Mouse (Mus musculus) bone marrow macrophage, adult 2 months (primary cell): ENCODE results near the gene Mphosph10.

Experiments used
- CTCF ChIP-seq: IDR thresholded peaks from 2 replicates; pipeline ENCODE4 v1.5.1; 2012; ENCODE audit warnings: low read depth, mild to moderate bottlenecking, low read length, moderate library complexity
- POLR2A ChIP-seq: IDR thresholded peaks from 2 replicates; pipeline ENCODE4 v1.6.1; 2012; ENCODE audit warnings: mild to moderate bottlenecking, low read depth, low read length, borderline replicate concordance

GRCm38 (mm10) chr7:64400725-64401124 lies 8.7 kb upstream of the Mphosph10 start:
- TF ChIP-seq CTCF (no peak), POLR2A (no peak)
